Mouse (Mus musculus) brain, embryonic 14.5 days (tissue): Measurements from ENCODE around the gene Ankrd44.

Experiments used
- CTCF ChIP-seq: fragments of 200-500 bp; IDR thresholded peaks from 2 replicates; pipeline ENCODE4 v1.5.1; 2012; ENCODE audit warnings: inconsistent platforms, mild to moderate bottlenecking, moderate library complexity, borderline replicate concordance; ENCODE audit not compliant: insufficient read depth, insufficient read length; ENCODE audit errors: extremely low read depth
- POLR2A ChIP-seq: fragments of 200-500 bp; IDR thresholded peaks from 2 replicates; pipeline ENCODE4 v1.6.1; 2012; ENCODE audit warnings: mild to moderate bottlenecking, inconsistent platforms, borderline replicate concordance; ENCODE audit not compliant: poor library complexity, insufficient read depth, insufficient read length, severe bottlenecking; ENCODE audit errors: extremely low read depth

DNA sequence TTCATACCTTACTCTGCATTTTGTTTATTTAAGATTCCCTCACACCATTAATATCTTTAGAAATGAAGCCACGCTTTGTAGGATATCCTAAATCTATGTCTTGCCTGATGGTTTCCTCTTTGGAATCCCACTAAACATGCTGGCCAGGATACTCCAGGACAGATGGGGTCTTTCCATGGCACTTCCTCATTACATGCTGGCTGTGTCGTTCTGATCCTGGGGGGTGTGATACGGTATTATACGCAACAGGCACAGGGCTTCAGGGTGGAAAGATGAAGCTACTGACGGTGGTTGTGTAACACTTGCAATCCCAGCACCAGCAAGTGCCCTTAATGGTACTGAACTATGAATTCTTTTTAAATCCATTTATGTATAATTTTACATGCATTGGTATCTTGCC, 182.0 kb downstream of the Ankrd44 start:
- TF ChIP-seq CTCF: no peak
- no peak for TF ChIP-seq POLR2A
